Mouse (Mus musculus) neural tube, embryonic 15.5 days (tissue): ENCODE results near the gene Gm8297. TPM values are rescaled to one million over a fixed set of nuclear protein-coding genes. Genes with fewer than 3 reads are reported as not detected.
"Not testable (repeated sequence)": the region's sequence is repeated elsewhere in the genome, so short reads cannot be mapped to it uniquely, and the experiment has no call there.

ENCODE experiments used
- ATAC-seq: fragments of 200-750 bp; cut with Nextera tagmentation; 2 replicates; pipeline ENCODE4 v1.8.0; 2017; ENCODE audit warnings: mild to moderate bottlenecking, moderate TSS enrichment, moderate library complexity; ENCODE audit not compliant: low FRiP score
- H3K27ac ChIP-seq: fragments of 300-500 bp; sonication (generic); replicated peaks from 2 replicates; pipeline ENCODE4 v1.5.1; 2015; ENCODE audit warnings: mild to moderate bottlenecking, inconsistent platforms
- H3K27me3 ChIP-seq: fragments of 300-500 bp; sonication (generic); replicated peaks from 2 replicates; pipeline ENCODE4 v1.6.1; 2015; ENCODE audit warnings: inconsistent platforms
- H3K36me3 ChIP-seq: fragments of 300-500 bp; sonication (generic); 2 replicates; pipeline ENCODE4 v1.6.1; 2015; ENCODE audit warnings: inconsistent platforms
- H3K4me1 ChIP-seq: fragments of 300-500 bp; sonication (generic); 2 replicates; pipeline ENCODE4 v1.6.1; 2015; ENCODE audit warnings: inconsistent platforms
- H3K4me2 ChIP-seq: fragments of 300-500 bp; sonication (generic); 2 replicates; pipeline ENCODE4 v1.6.1; 2015; ENCODE audit warnings: inconsistent platforms, mild to moderate bottlenecking, moderate library complexity
- H3K4me3 ChIP-seq: fragments of 300-500 bp; sonication (generic); replicated peaks from 2 replicates; pipeline ENCODE4 v1.5.1; 2015; ENCODE audit warnings: mild to moderate bottlenecking, inconsistent platforms
- H3K9ac ChIP-seq: fragments of 300-500 bp; sonication (generic); replicated peaks from 2 replicates; pipeline ENCODE4 v1.6.1; 2015; ENCODE audit warnings: mild to moderate bottlenecking, inconsistent platforms
- H3K9me3 ChIP-seq: fragments of 300-500 bp; sonication (generic); replicated peaks from 2 replicates; pipeline ENCODE4 v1.6.1; 2016; ENCODE audit warnings: inconsistent platforms
- WGBS: fragments of 180-500 bp; shearing (Covaris S2); methylation state at CpG from one replicate; pipeline ENCODE4 v1.1.7; 2015; ENCODE audit warnings: mixed read lengths; 5-methylcytosine and 5-hydroxymethylcytosine counted together
- polyA plus RNA-seq: library from polyadenylated mRNA; unstranded; fragments of >200 nt; fragmentation: Nextera tagmentation; extraction: Ambion mirVana; gene quantifications from 2 replicates; pipeline ENCODE4 v1.2.1, GENCODE M21; 2015

Gm8297 gene
- polyA plus RNA-seq, result not detected in 2 replicates

GRCm38 (mm10) chr14:4983635-4984034, at the start of gene Gm8297:
Gene Gm8297 (plus strand): TSS chr14:4983935.
- H3K4me2 ChIP-seq, H3K4me1 ChIP-seq, H3K4me3 ChIP-seq, H3K9me3 ChIP-seq, ATAC-seq, H3K9ac ChIP-seq, H3K27ac ChIP-seq, H3K27me3 ChIP-seq, H3K36me3 ChIP-seq: not testable (repeated sequence)

DNA sequence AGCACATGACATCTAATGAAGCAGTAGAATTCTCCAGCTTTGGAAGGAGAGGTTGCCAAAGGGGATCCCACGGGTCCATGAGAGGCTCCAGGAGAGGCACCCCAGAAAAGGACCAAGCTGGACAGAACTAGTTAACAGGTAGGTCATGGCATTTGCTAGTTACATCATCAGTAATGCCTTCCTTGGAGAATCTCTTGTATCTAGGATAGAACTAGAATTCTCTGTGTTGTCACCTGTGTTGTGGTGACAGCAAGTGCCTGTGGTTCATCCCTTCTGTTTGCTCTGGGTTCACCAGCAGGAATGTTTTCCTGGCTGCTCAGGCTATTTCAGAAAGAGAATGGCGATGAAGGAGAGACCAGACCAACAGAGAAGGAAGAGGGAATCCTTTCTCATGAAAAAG, 31.9 kb downstream of the Gm8297 start, which contains the start of gene Gm3298:
TSS of gene Gm3298 (plus strand) at position 301 of the 400 bp plus-strand sequence.
- WGBS, result 90% methylated on average over 1 of the region's 2 CpGs
- not testable (repeated sequence) for H3K4me1 ChIP-seq

More for the DNA sequence above, 31.9 kb downstream of the Gm8297 start, which contains the start of gene Gm3298:
- not testable (repeated sequence) for H3K9me3 ChIP-seq, H3K4me3 ChIP-seq, H3K4me2 ChIP-seq, H3K36me3 ChIP-seq, ATAC-seq, H3K9ac ChIP-seq, H3K27ac ChIP-seq, H3K27me3 ChIP-seq

Other genes with a start within 250 kb of the Gm8297 start
- not detected in 2 replicates for gene Gm9602, start 207.6 kb upstream of the Gm8297 start, polyA plus RNA-seq
- gene Gm3269, start 145.8 kb upstream of the Gm8297 start, polyA plus RNA-seq, result not detected in 2 replicates
- 2.1 and 4.1 TPM in 2 replicates for gene Gm3264, start 128.4 kb upstream of the Gm8297 start, polyA plus RNA-seq
- 0.14 TPM in 1 of 2 replicates, not detected in the other for gene Gm3278, start 91.5 kb upstream of the Gm8297 start, polyA plus RNA-seq
- gene Gm3298, start 32.0 kb downstream of the Gm8297 start, polyA plus RNA-seq, result 0.63 TPM in 1 of 2 replicates, not detected in the other
- not detected in 2 replicates for gene 4930555G01Rik, start 66.7 kb downstream of the Gm8297 start, polyA plus RNA-seq
- gene Gm8281, start 87.1 kb downstream of the Gm8297 start, polyA plus RNA-seq, result 8.8 and 11.6 TPM in 2 replicates
- gene Gm8279, start 147.6 kb downstream of the Gm8297 start, polyA plus RNA-seq, result not detected in 2 replicates
- gene Gm3317, start 180.6 kb downstream of the Gm8297 start, polyA plus RNA-seq, result not detected in 2 replicates
- gene Gm8271, start 201.9 kb downstream of the Gm8297 start, polyA plus RNA-seq, result not detected in 2 replicates